Comparison of ENCODE assay signal across 44 mouse cellular contexts in the genomic region with DNA sequence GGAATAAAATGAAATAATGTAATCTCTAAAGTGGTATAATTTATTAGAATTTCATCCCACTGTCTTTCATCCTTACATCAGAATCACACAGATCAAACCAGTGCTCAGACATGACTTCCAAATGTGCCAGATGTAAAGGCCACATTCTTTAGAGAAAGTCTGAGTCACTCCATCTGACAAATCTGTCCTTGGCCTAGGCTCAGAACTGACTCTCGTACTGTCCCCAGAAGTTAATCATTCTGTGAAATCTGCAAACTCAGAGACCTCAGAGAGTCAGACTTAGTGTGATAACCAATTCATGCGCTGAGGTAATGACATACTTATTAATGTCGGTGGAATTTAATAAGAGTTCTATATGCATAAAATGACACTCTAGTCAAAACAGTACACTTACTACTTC. TPM values are rescaled to one million over a fixed set of nuclear protein-coding genes. Genes with fewer than 3 reads are reported as not detected.
"Had no signal": no experiment of that assay in that cellular context is flagged by ENCODE, and none has a peak within 500 bp of the region (broad histone marks: within the 10 kb centered on the region; RNA-seq: fewer than 3 reads in every experiment).

No protein-coding gene starts in this region.

- DNase-seq: gastrocnemius, adult 2 months; gastrocnemius, postnatal 14 days; gastrocnemius, postnatal 36 days; heart, adult 18-20 months; heart, postnatal 10 days; heart, postnatal 4 days; kidney, adult 18-20 months; kidney, adult 9 months; kidney, postnatal 14 days; kidney, postnatal 36 days; layer of hippocampus, adult 9-11 months; layer of hippocampus, postnatal 36 days; left cerebral cortex, postnatal 4 days had no signal

- H3K4me3 ChIP-seq: gastrocnemius, adult 2 months; heart, embryonic 10.5 days; heart, embryonic 12.5 days; hindbrain, embryonic 10.5 days; hindbrain, embryonic 12.5 days; intestine, embryonic 15.5 days; kidney, embryonic 15.5 days; limb, embryonic 13.5 days; limb, embryonic 15.5 days; liver, embryonic 12.5 days had no signal

- H3K9me3 ChIP-seq: heart, embryonic 10.5 days; hindbrain, embryonic 12.5 days; intestine, embryonic 15.5 days; kidney, embryonic 15.5 days; limb, embryonic 13.5 days; limb, embryonic 15.5 days had no signal

- H3K27me3 ChIP-seq: heart, embryonic 12.5 days; hindbrain, embryonic 12.5 days; intestine, embryonic 15.5 days; kidney, embryonic 15.5 days; limb, embryonic 13.5 days; limb, embryonic 15.5 days; liver, embryonic 12.5 days had no signal

- H3K4me2 ChIP-seq: heart, embryonic 12.5 days; hindbrain, embryonic 12.5 days; hindbrain, embryonic 14.5 days; intestine, embryonic 15.5 days; kidney, embryonic 15.5 days; limb, embryonic 13.5 days; limb, embryonic 15.5 days; liver, embryonic 12.5 days had no signal

- H3K27ac ChIP-seq: gastrocnemius, adult 2 months; heart, embryonic 10.5 days; hindbrain, embryonic 10.5 days; hindbrain, embryonic 12.5 days; hindbrain, embryonic 14.5 days; intestine, embryonic 15.5 days; kidney, embryonic 15.5 days; kidney, postnatal 0 days; limb, embryonic 13.5 days; limb, embryonic 15.5 days; liver, embryonic 12.5 days; liver, embryonic 14.5 days had no signal

- H3K4me1 ChIP-seq: heart, embryonic 10.5 days; heart, embryonic 12.5 days; hindbrain, embryonic 10.5 days; hindbrain, embryonic 12.5 days; intestine, embryonic 15.5 days; kidney, embryonic 15.5 days; limb, embryonic 13.5 days; limb, embryonic 15.5 days; liver, embryonic 12.5 days had no signal

- H3K9ac ChIP-seq: heart, embryonic 12.5 days; hindbrain, embryonic 12.5 days; hindbrain, embryonic 14.5 days; intestine, embryonic 15.5 days; kidney, embryonic 15.5 days; limb, embryonic 13.5 days; limb, embryonic 15.5 days; liver, embryonic 12.5 days; liver, embryonic 14.5 days had no signal

- ATAC-seq: hindbrain, embryonic 16.5 days; inflammation-experienced regulatory T-cells, adult 6 months; intestine, embryonic 15.5 days; intestine, postnatal 0 days; liver, embryonic 12.5 days had no signal

- H3K36me3 ChIP-seq: heart, embryonic 10.5 days; heart, embryonic 12.5 days; hindbrain, embryonic 10.5 days; hindbrain, embryonic 12.5 days; intestine, embryonic 15.5 days; kidney, embryonic 15.5 days; limb, embryonic 13.5 days; limb, embryonic 15.5 days; liver, embryonic 12.5 days had no signal

RNA-seq across cellular contexts. Expression of gene Krtap6-2, which starts 3.6 kb away (rescaled TPM):
- total RNA-seq: gastrocnemius, adult 2 months; gastrocnemius, postnatal 14 days; gastrocnemius, postnatal 36 days; granulocyte monocyte progenitor cell, adult 5-6 weeks; heart, adult 18-20 months; heart, adult 8-10 months; heart, postnatal 10 days; heart, postnatal 25 days; heart, postnatal 4 days; layer of hippocampus, adult 18-20 months; layer of hippocampus, adult 8-10 months; layer of hippocampus, postnatal 14 days; layer of hippocampus, postnatal 36 days; left cerebral cortex, adult 18-20 months; left cerebral cortex, adult 8-10 months; left cerebral cortex, postnatal 10 days; left cerebral cortex, postnatal 25 days; left cerebral cortex, postnatal 4 days; liver, adult 2 months had no signal
- polyA plus RNA-seq: heart, embryonic 10.5 days; heart, embryonic 12.5 days; heart, embryonic 14.5 days; heart, embryonic 16.5 days; hindbrain, embryonic 10.5 days; hindbrain, embryonic 12.5 days; hindbrain, embryonic 14.5 days; hindbrain, embryonic 16.5 days; inflammation-experienced regulatory T-cells, adult 6 months; intestine, embryonic 15.5 days; intestine, postnatal 0 days; kidney, embryonic 15.5 days; kidney, postnatal 0 days; large intestine, adult 2 months; limb, embryonic 11.5 days; limb, embryonic 13.5 days; limb, embryonic 15.5 days; liver, adult 2 months; liver, embryonic 12.5 days; liver, embryonic 14.5 days; liver, embryonic 16.5 days had no signal

RNA-seq across cellular contexts. Expression of gene Krtap21-1, which starts 12.6 kb away (rescaled TPM):
- total RNA-seq: gastrocnemius, adult 2 months; gastrocnemius, postnatal 14 days; gastrocnemius, postnatal 36 days; granulocyte monocyte progenitor cell, adult 5-6 weeks; heart, adult 18-20 months; heart, adult 8-10 months; heart, postnatal 10 days; heart, postnatal 25 days; heart, postnatal 4 days; layer of hippocampus, adult 18-20 months; layer of hippocampus, adult 8-10 months; layer of hippocampus, postnatal 14 days; layer of hippocampus, postnatal 36 days; left cerebral cortex, adult 18-20 months; left cerebral cortex, adult 8-10 months; left cerebral cortex, postnatal 10 days; left cerebral cortex, postnatal 25 days; left cerebral cortex, postnatal 4 days; liver, adult 2 months had no signal
- polyA plus RNA-seq: heart, embryonic 10.5 days; heart, embryonic 12.5 days; heart, embryonic 14.5 days; heart, embryonic 16.5 days; hindbrain, embryonic 10.5 days; hindbrain, embryonic 12.5 days; hindbrain, embryonic 14.5 days; hindbrain, embryonic 16.5 days; inflammation-experienced regulatory T-cells, adult 6 months; intestine, embryonic 15.5 days; intestine, postnatal 0 days; kidney, embryonic 15.5 days; kidney, postnatal 0 days; large intestine, adult 2 months; limb, embryonic 11.5 days; limb, embryonic 13.5 days; limb, embryonic 15.5 days; liver, adult 2 months; liver, embryonic 12.5 days; liver, embryonic 14.5 days; liver, embryonic 16.5 days had no signal
